Mouse (Mus musculus) heart, adult 2 months (tissue): ENCODE results near the gene Kcnk5. TPM values are rescaled to one million over a fixed set of nuclear protein-coding genes. Genes with fewer than 3 reads are reported as not detected.

Experiments
- DNase-seq, 2 experiments: peaks; one replicate each; pipeline ENCODE4 v3.0.0; 2021
- H3K27ac ChIP-seq: fragments of 200-600 bp; 2 replicates; pipeline ENCODE4 v1.8.1; 2022
- H3K27me3 ChIP-seq: fragments of 200-500 bp; 2 replicates; pipeline ENCODE4 v1.6.1; 2012; ENCODE audit warnings: mild to moderate bottlenecking, low read length, inconsistent platforms, mixed read lengths; ENCODE audit not compliant: control insufficient read depth, insufficient read depth
- H3K36me3 ChIP-seq: fragments of 200-500 bp; 2 replicates; pipeline ENCODE4 v1.6.1; 2012; ENCODE audit warnings: low read length, inconsistent platforms; ENCODE audit not compliant: control insufficient read depth, insufficient read depth
- H3K4me1 ChIP-seq: fragments of 200-500 bp; 2 replicates; pipeline ENCODE4 v1.6.1; 2011; ENCODE audit warnings: low read length; ENCODE audit not compliant: control insufficient read depth, insufficient read depth
- H3K4me3 ChIP-seq: fragments of 200-600 bp; 2 replicates; pipeline ENCODE4 v1.8.1; 2022
- H3K79me2 ChIP-seq: fragments of 200-500 bp; replicated peaks from 2 replicates; pipeline ENCODE4 v1.6.1; 2012; ENCODE audit warnings: mild to moderate bottlenecking, inconsistent platforms, low read length, moderate library complexity, mixed read lengths; ENCODE audit not compliant: control insufficient read depth, insufficient read depth
- H3K9ac ChIP-seq: fragments of 200-500 bp; 2 replicates; pipeline ENCODE4 v1.6.1; 2012; ENCODE audit warnings: low read depth, mild to moderate bottlenecking, control low read depth, inconsistent platforms, low read length, mixed read lengths
- CTCF ChIP-seq: fragments of 200-600 bp; IDR thresholded peaks from 2 replicates; pipeline ENCODE4 v1.8.1; 2022; ENCODE audit warnings: antibody characterized with exemption, mild to moderate bottlenecking, moderate library complexity
- EP300 ChIP-seq: fragments of 200-500 bp; IDR thresholded peaks from 2 replicates; pipeline ENCODE4 v1.6.1; 2011; ENCODE audit warnings: low read depth, low read length, control low read depth; ENCODE audit not compliant: insufficient read depth
- POLR2A ChIP-seq: fragments of 200-500 bp; IDR thresholded peaks from 2 replicates; pipeline ENCODE4 v1.6.1; 2011; ENCODE audit warnings: mild to moderate bottlenecking, low read depth, low read length, control low read depth; ENCODE audit not compliant: insufficient read depth
- WGBS: fragments of 180-500 bp; shearing (Covaris S2); methylation state at CpG from one replicate; pipeline ENCODE4 v1.1.7; 2018; 5-methylcytosine and 5-hydroxymethylcytosine counted together
- intact Hi-C: fragments of 180-260 bp; cut with DNase I; formaldehyde crosslinking; loops from one replicate; pipeline ENCODE4 v1.15.1; 2025
- long read RNA-seq: library from polyadenylated mRNA; stranded (forward); transcript quantifications from one replicate; pipeline ENCODE4 v2.0.0, GENCODE M21; 2021
- polyA plus RNA-seq: library from polyadenylated mRNA; depleted of rRNA; stranded (reverse); fragments of >200 nt; gene quantifications from 2 replicates; pipeline ENCODE4 v1.2.3, GENCODE M21; 2012; rRNA removed
- total RNA-seq, 2 experiments: library from RNA; stranded (reverse); gene quantifications; 2 replicates each; pipeline ENCODE4 v1.2.3; 2021

Kcnk5 gene
- total RNA-seq (under 1 TPM; 0.65 to 0.70 TPM), polyA plus RNA-seq (0.84 and 0.91 TPM in 2 replicates)
- long read RNA-seq = 0 reads

DNA sequence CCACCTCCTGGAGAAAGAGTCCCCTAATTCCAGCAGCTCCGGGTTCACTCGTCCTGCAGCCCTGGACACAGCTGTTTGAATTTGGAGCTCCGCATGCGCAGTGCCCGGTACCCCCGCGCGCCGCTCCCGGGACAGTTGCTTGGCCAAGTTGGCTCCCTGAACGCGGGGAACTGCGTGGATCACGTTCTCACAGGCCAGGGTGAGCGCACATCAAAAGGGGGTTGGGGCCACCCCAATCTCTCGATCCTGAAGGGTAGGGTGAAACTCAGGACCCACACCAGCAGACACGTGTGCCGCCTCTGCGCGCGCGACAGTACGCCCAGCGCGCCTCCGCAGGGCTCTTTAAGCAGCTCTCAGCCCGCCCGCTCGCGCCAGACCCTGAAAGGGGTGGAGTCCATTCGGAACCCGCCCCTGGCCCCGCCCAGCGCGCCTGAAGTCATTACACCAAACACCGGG lies at the start of gene Kcnk5:
Kcnk5 (minus strand) TSS at position 344 of the 456 bp plus-strand sequence.
- DNase-seq = peak; percentile 87
- Histone ChIP-seq H3K27me3 (no peaks in the 10 kb centered on the region), H3K79me2 (no peaks in the 10 kb centered on the region), H3K4me1 (peaks cover 4% of the 10 kb centered on the region), H3K9ac (peak within 1 kb of the TSS; percentile 43), H3K4me3 (peak within 1 kb of the TSS; percentile 55), H3K27ac (peak within 1 kb of the TSS; percentile 36; the same call in 1 of the 2 replicates), H3K36me3 (no peaks in the 10 kb centered on the region)
- peak; percentile 62; the same call in 1 of the 2 replicates for TF ChIP-seq POLR2A
- TF ChIP-seq CTCF = no peak
- under 1% methylated on average over 36 of the region's 36 CpGs for WGBS
- intact Hi-C loops = no loop called here

DNA sequence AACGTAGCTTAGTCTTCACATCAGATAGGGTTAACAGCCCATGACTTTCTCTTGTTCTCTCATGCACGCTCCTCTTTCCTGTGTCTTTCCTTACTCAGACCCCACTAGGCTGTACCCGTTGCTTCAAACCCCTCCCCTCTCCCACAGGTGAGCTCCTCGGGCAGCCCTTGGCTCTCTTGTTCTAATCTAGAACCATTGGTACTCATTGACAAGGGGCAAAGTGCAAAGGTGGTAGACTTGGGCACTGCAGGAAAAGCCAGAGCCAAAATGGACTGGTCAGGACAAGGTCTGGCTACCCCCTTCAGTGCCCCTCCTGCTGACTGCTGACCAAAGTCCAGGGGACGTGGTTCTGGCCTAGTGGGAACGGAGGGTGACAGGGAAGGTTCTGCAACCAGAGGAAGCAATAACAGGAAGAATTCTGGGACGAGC lies 48.5 kb upstream of the Kcnk5 start:
- H3K79me2 ChIP-seq = no peaks in the 10 kb centered on the region
- TF ChIP-seq CTCF (no peak), POLR2A (no peak), EP300 (no peak)
- intact Hi-C loops = no loop called here
- H3K36me3 ChIP-seq = no peaks in the 10 kb centered on the region
- H3K27me3 ChIP-seq = no peaks in the 10 kb centered on the region
- 76% methylated on average over 7 of the region's 7 CpGs for WGBS
- H3K4me3 ChIP-seq = no peak overlapping the region
- H3K27ac ChIP-seq = no peak overlapping the region
- no peak overlapping the region for H3K9ac ChIP-seq
- no peaks in the 10 kb centered on the region for H3K4me1 ChIP-seq
- DNase-seq = no peak

DNA sequence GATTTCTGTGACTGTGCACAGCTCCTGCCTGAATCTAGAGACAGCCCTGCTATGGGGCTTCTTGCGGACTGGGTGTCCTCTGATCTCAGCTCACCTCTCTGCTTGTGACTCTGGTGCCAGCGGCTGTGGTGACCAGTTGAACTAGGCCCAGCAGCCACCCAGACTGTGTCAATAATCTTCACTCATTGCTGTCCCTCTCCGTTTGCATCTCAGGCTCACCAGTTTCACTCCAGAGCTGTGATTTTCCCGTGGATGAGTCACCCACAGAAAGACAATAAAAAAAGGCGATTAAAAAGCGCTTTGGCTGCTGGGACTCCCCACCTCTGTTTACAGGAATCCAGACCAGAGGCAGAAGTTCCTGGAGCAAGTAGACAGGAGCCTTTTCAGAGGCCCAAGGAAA lies 47.8 kb upstream of the Kcnk5 start:
- Histone ChIP-seq H3K27ac (no peak overlapping the region), H3K4me1 (no peaks in the 10 kb centered on the region), H3K9ac (no peak overlapping the region), H3K27me3 (no peaks in the 10 kb centered on the region), H3K79me2 (no peaks in the 10 kb centered on the region), H3K36me3 (no peaks in the 10 kb centered on the region), H3K4me3 (no peak overlapping the region)
- TF ChIP-seq POLR2A (no peak), CTCF (no peak), EP300 (no peak)
- DNase-seq = no peak
- WGBS = 62% methylated on average over 6 of the region's 6 CpGs
- intact Hi-C loops = no loop called here

DNA sequence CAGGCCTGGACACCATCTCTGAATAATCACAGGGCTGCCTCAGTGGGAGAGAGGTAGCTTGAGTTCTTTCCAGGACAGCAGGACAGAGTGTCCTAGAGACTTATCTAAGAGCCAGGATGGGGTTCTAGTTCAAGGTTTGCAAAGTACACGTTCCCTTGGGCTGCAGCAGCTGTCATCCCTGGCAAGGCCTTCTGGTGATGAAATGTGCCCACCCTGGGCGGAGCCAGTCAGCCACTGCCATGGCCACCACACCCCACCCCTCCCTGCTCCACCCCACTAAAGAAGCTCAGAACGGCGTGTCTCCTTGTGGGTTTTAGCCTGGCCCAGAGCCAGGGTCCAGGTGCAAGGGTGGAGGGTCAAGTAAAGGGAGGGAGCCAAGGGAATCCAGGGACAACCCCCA lies 46.7 kb upstream of the Kcnk5 start:
- Histone ChIP-seq H3K9ac (no peak overlapping the region), H3K4me1 (no peaks in the 10 kb centered on the region), H3K4me3 (no peak overlapping the region), H3K79me2 (no peaks in the 10 kb centered on the region), H3K27ac (no peak overlapping the region), H3K36me3 (no peaks in the 10 kb centered on the region), H3K27me3 (no peaks in the 10 kb centered on the region)
- WGBS = 61% methylated on average over 4 of the region's 4 CpGs
- no peak for DNase-seq
- intact Hi-C loops = no loop called here
- TF ChIP-seq CTCF (no peak), POLR2A (no peak), EP300 (no peak)

DNA sequence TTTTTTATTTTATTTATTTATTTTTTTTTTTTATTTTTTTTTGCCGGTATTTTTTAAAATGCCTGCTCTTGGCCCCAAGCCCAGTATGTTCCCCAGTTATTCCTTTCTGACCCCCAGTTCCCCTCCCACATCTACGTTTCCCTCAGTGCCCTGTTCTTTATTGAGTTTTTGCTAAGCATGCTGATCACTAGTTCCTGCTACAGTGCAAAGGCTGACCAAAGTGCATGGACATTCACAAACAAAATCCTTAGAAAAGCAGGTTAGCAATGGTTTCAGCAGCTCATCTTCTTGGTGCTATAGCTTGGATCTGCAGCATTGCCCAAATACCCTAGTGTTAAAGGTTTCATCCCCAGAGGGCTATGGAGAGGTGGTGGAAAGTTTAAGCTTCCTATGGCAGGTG lies 45.4 kb upstream of the Kcnk5 start:
- Histone ChIP-seq H3K4me3 (no peak overlapping the region), H3K79me2 (no peaks in the 10 kb centered on the region), H3K9ac (no peak overlapping the region), H3K36me3 (no peaks in the 10 kb centered on the region), H3K27ac (no peak overlapping the region), H3K27me3 (no peaks in the 10 kb centered on the region), H3K4me1 (no peaks in the 10 kb centered on the region)
- intact Hi-C loops = no loop called here
- WGBS = 57% methylated on average over 2 of the region's 2 CpGs
- TF ChIP-seq POLR2A (no peak), CTCF (no peak), EP300 (no peak)
- DNase-seq = no peak

DNA sequence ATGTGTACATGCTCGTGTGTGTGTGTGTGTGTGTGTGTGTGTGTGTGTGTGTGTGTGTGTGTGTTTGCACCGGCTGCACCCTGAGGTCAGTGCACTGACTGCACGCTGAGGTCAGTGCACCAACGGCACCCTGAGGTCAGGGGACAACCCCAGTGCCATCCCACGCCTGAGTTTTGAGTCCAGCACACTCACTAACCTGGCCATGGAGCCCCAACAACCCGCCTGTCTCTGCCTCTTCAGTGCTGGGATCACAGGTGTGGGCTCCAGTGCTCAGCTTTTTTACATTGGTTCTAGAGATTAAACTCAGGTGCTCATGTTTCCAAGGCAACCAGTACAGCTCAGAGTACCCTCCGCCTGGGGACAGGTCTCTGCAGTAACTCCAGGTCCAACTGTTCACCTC lies 44.9 kb upstream of the Kcnk5 start:
- no peaks in the 10 kb centered on the region for H3K36me3 ChIP-seq
- no peak for TF ChIP-seq POLR2A
- TF ChIP-seq CTCF = no peak
- H3K79me2 ChIP-seq = no peaks in the 10 kb centered on the region
- DNase-seq = no peak
- intact Hi-C loops = no loop called here
- WGBS = 73% methylated on average over 7 of the region's 7 CpGs
- H3K27me3 ChIP-seq = no peaks in the 10 kb centered on the region
- H3K9ac ChIP-seq = no peak overlapping the region
- H3K27ac ChIP-seq = no peak overlapping the region
- H3K4me1 ChIP-seq = no peaks in the 10 kb centered on the region
- H3K4me3 ChIP-seq = no peak overlapping the region
